Mouse (Mus musculus) MEL (cell line): Measurements from ENCODE around the gene Arhgap19.

Source experiments
- CHD2 ChIP-seq: IDR thresholded peaks from 2 replicates; pipeline ENCODE4 v1.6.1; 2011; ENCODE audit warnings: low read length, improper control_type of control experiment
- CTCF ChIP-seq, 3 experiments: IDR thresholded peaks in 2 of 3; conservative IDR thresholded peaks in 1 of 3; 2 replicates each; pipeline ENCODE4 v1.5.1; 2011 to 2012; ENCODE audit warnings: low read length in 3 of 3, low read depth in 2 of 3, mild to moderate bottlenecking in 2 of 3, improper control_type of control experiment in 1 of 3, inconsistent platforms in 1 of 3, mixed read lengths in 1 of 3, moderate library complexity in 1 of 3; ENCODE audit not compliant: control insufficient read depth in 1 of 3, insufficient read depth in 1 of 3, poor library complexity in 1 of 3, severe bottlenecking in 1 of 3
- ELF1 ChIP-seq: IDR thresholded peaks from 2 replicates; pipeline ENCODE4 v1.6.1; 2014; ENCODE audit warnings: low read depth, mild to moderate bottlenecking, inconsistent platforms, low read length, improper control_type of control experiment, moderate library complexity
- EP300 ChIP-seq, 2 experiments: IDR thresholded peaks; 2 replicates each; pipeline ENCODE4 v1.6.1; 2011; ENCODE audit warnings: improper control_type of control experiment in 2 of 2, low read length in 2 of 2, low read depth in 1 of 2, mild to moderate bottlenecking in 1 of 2
- NELFE ChIP-seq: IDR thresholded peaks from 2 replicates; pipeline ENCODE4 v1.6.1; 2011; ENCODE audit warnings: low read depth, low read length, improper control_type of control experiment
- POLR2A ChIP-seq, 2 experiments: IDR thresholded peaks; 2 replicates each; pipeline ENCODE4 v1.6.1; 2011 to 2012; ENCODE audit warnings: low read length in 2 of 2, mild to moderate bottlenecking in 2 of 2, control low read depth in 1 of 2, improper control_type of control experiment in 1 of 2, low read depth in 1 of 2, moderate library complexity in 1 of 2; ENCODE audit not compliant: control insufficient read depth in 1 of 2, insufficient read depth in 1 of 2, poor library complexity in 1 of 2
- ZMIZ1 ChIP-seq: IDR thresholded peaks from 2 replicates; pipeline ENCODE4 v1.6.1; 2012; ENCODE audit warnings: low read depth, mild to moderate bottlenecking, inconsistent platforms, low read length, improper control_type of control experiment, moderate library complexity

- TF ChIP-seq POLR2A (IDR thresholded peaks at IDR 0.05; ENCODE audit: control insufficient read depth in 1 of 2, insufficient read depth in 1 of 2, low read depth in 1 of 2, low read length in 2 of 2, poor library complexity in 1 of 2) (no peak; a peak in 1 of 4 replicates), CHD2 (no peak), ELF1 (no peak), ZMIZ1 (no peak), NELFE (no peak), EP300 (IDR thresholded peaks at IDR 0.05; ENCODE audit: low read depth in 1 of 2, low read length in 2 of 2) (no peak), CTCF (IDR thresholded peaks at IDR 0.05 in 2 of 3, conservative IDR thresholded peaks at IDR 0.05 in 1 of 3; ENCODE audit: control insufficient read depth in 1 of 3, insufficient read depth in 1 of 3, low read depth in 2 of 3, low read length in 3 of 3, poor library complexity in 1 of 3, severe bottlenecking in 1 of 3) (no peak)
These were observed 30.8 kb upstream of the Arhgap19 start for GRCm38 (mm10) chr19:41832501-41833201.
